Mouse (Mus musculus) ES-Bruce4 (cell line): ENCODE results near the gene Dnah7a.

Source experiments
- CTCF ChIP-seq: IDR thresholded peaks from one replicate; pipeline ENCODE4 v1.8.1; 2011; ENCODE audit warnings: low read depth, low read length
- POLR2A ChIP-seq: IDR thresholded peaks from one replicate; pipeline ENCODE4 v1.8.1; 2011; ENCODE audit warnings: low read length; ENCODE audit not compliant: insufficient read depth

GRCm38 (mm10) chr1:53467325-53467670, 239.3 kb downstream of the Dnah7a start:
- TF ChIP-seq POLR2A (no peak), CTCF (no peak)
